Mouse (Mus musculus) forebrain, embryonic 12.5 days (tissue): Measurements from ENCODE around the gene Tbc1d9b. TPM values are rescaled to one million over a fixed set of nuclear protein-coding genes. Genes with fewer than 3 reads are reported as not detected.

Experiments
- ATAC-seq: fragments of 200-750 bp; cut with Nextera tagmentation; 2 replicates; pipeline ENCODE4 v1.8.0; 2017; ENCODE audit warnings: moderate TSS enrichment; ENCODE audit not compliant: low FRiP score
- H3K27ac ChIP-seq: fragments of 300-500 bp; sonication (generic); 2 replicates; pipeline ENCODE4 v1.5.1; 2016; ENCODE audit warnings: mild to moderate bottlenecking
- H3K27me3 ChIP-seq: fragments of 300-500 bp; sonication (generic); 2 replicates; pipeline ENCODE4 v1.6.1; 2016; ENCODE audit warnings: mild to moderate bottlenecking
- H3K36me3 ChIP-seq: fragments of 300-500 bp; sonication (generic); replicated peaks from 2 replicates; pipeline ENCODE4 v1.6.1; 2016; ENCODE audit warnings: mild to moderate bottlenecking
- H3K4me1 ChIP-seq: fragments of 300-500 bp; sonication (generic); 2 replicates; pipeline ENCODE4 v1.6.1; 2016
- H3K4me2 ChIP-seq: fragments of 300-500 bp; sonication (generic); 2 replicates; pipeline ENCODE4 v1.6.1; 2016; ENCODE audit warnings: mild to moderate bottlenecking, moderate library complexity
- H3K4me3 ChIP-seq: fragments of 300-500 bp; sonication (generic); replicated peaks from 2 replicates; pipeline ENCODE4 v1.5.1; 2016; ENCODE audit warnings: mild to moderate bottlenecking
- H3K9ac ChIP-seq: fragments of 300-500 bp; sonication (generic); 2 replicates; pipeline ENCODE4 v1.6.1; 2016; ENCODE audit warnings: mild to moderate bottlenecking
- H3K9me3 ChIP-seq: fragments of 300-500 bp; sonication (generic); 2 replicates; pipeline ENCODE4 v1.6.1; 2016
- WGBS: fragments of 180-500 bp; shearing (Covaris S2); methylation state at CpG from one replicate; pipeline ENCODE4 v1.1.7; 2016; 5-methylcytosine and 5-hydroxymethylcytosine counted together
- polyA plus RNA-seq: library from polyadenylated mRNA; unstranded; fragments of >200 nt; fragmentation: Nextera tagmentation; extraction: Ambion mirVana; gene quantifications from 2 replicates; pipeline ENCODE4 v1.2.1, GENCODE M21; 2016

The Tbc1d9b gene
- polyA plus RNA-seq, 1 experiment from 2014 or later = 38.3 TPM

DNA sequence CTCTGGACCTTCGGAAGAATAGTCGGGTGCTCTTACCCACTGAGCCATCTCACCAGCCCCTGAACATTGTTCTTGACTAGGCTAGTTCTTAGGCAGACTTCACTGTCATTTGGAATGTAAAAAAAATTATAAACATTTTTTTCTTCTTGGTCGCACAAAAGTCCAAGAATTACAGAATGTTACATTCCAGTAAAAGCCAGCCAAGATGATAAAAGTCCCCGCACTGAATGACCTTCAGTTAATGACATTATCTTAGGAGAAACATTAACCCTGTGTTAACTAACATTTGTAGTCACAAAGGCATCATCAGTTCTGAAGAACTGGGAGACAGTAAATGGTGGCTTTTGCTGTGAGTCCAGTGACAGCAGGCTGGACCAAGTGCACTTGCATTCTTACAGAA, 59.2 kb downstream of the Tbc1d9b start:
- Histone ChIP-seq H3K9me3 (no peaks in the 10 kb centered on the region), H3K4me1 (no peaks in the 10 kb centered on the region), H3K27me3 (no peaks in the 10 kb centered on the region), H3K36me3 (0 out of 2 replicates have a peak, but pooled peaks cover 3% of the 10 kb centered on the region), H3K27ac (no peak overlapping the region), H3K4me3 (no peak overlapping the region), H3K9ac (no peak overlapping the region), H3K4me2 (no peak overlapping the region)
- WGBS = 96% methylated on average over 4 of the region's 4 CpGs
- ATAC-seq = no peak

DNA sequence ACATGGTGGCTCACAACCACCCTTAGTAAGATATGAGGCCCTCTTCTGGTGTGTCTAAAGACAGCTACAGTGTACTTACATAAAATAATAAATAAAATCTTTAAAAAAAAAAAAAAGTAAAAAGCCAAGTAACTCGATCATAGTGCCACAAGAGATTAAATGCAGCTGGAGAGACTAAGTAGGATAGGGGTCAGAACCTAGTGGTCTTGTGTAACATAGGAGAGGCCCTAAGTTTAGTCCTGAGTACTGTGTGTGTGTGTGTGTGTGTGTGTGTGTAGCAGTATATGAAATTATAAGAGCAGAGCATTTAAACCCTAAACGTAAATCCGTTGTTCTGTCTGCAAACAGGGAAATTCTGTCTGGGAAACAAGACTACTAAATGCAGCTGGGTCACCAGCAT, 61.1 kb downstream of the Tbc1d9b start:
- no peaks in the 10 kb centered on the region for H3K9me3 ChIP-seq
- H3K4me1 ChIP-seq = no peaks in the 10 kb centered on the region
- no peak overlapping the region for H3K4me3 ChIP-seq
- 93% methylated on average over 3 of the region's 3 CpGs for WGBS
- no peaks in the 10 kb centered on the region for H3K27me3 ChIP-seq
- ATAC-seq = no peak
- H3K4me2 ChIP-seq = no peak overlapping the region
- peaks cover 12% of the 10 kb centered on the region for H3K36me3 ChIP-seq
- H3K9ac ChIP-seq = no peak overlapping the region
- H3K27ac ChIP-seq = no peak overlapping the region

DNA sequence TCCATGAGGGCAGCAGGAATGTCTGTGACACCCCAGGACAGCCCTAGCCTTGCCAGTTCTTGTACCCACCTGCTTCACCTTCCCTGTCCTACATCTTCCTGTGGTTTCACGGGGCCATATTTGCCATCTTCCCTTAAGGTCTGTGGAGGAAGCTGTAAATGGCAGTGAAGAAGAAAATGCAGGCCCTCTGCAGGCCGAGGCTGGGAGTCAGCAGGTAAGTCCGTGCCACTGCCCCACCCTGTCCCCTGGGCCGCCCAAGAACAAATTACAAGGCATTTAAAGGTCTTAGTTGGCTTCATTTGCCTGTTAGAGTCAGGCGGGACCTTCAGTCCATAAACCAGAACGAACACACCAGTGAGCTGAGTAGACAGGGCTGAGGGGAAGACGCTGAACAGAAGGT, 62.9 kb downstream of the Tbc1d9b start:
- H3K4me3 ChIP-seq = no peak overlapping the region
- no peak overlapping the region for H3K27ac ChIP-seq
- no peaks in the 10 kb centered on the region for H3K27me3 ChIP-seq
- H3K9ac ChIP-seq = no peak overlapping the region
- peaks cover 28% of the 10 kb centered on the region for H3K36me3 ChIP-seq
- WGBS = 80% methylated on average over 7 of the region's 7 CpGs
- no peaks in the 10 kb centered on the region for H3K4me1 ChIP-seq
- no peak for ATAC-seq
- H3K4me2 ChIP-seq = no peak overlapping the region
- no peaks in the 10 kb centered on the region for H3K9me3 ChIP-seq

GRCm38 (mm10) chr11:50194793-50195192, 63.6 kb downstream of the Tbc1d9b start:
- Histone ChIP-seq H3K9me3 (no peaks in the 10 kb centered on the region), H3K27me3 (no peaks in the 10 kb centered on the region), H3K4me2 (no peak overlapping the region), H3K4me1 (no peaks in the 10 kb centered on the region), H3K4me3 (no peak overlapping the region), H3K9ac (no peak overlapping the region), H3K36me3 (peaks cover 35% of the 10 kb centered on the region), H3K27ac (no peak overlapping the region)
- no peak for ATAC-seq
- 85% methylated on average over 4 of the region's 4 CpGs for WGBS

GRCm38 (mm10) chr11:50197500-50197899, 66.3 kb downstream of the Tbc1d9b start:
- Histone ChIP-seq H3K9me3 (no peaks in the 10 kb centered on the region), H3K4me1 (no peaks in the 10 kb centered on the region), H3K27ac (no peak overlapping the region), H3K27me3 (no peaks in the 10 kb centered on the region), H3K4me2 (no peak overlapping the region), H3K36me3 (peaks cover 62% of the 10 kb centered on the region), H3K9ac (no peak overlapping the region), H3K4me3 (no peak overlapping the region)
- ATAC-seq = no peak
- 96% methylated on average over 4 of the region's 4 CpGs for WGBS

GRCm38 (mm10) chr11:50198219-50198846, 67.1 kb downstream of the Tbc1d9b start:
- Histone ChIP-seq H3K27me3 (no peaks in the 10 kb centered on the region), H3K36me3 (peaks cover 68% of the 10 kb centered on the region), H3K9me3 (no peaks in the 10 kb centered on the region), H3K4me3 (no peak overlapping the region), H3K4me1 (no peaks in the 10 kb centered on the region), H3K4me2 (no peak overlapping the region), H3K9ac (no peak overlapping the region), H3K27ac (no peak overlapping the region)
- 94% methylated on average over 4 of the region's 5 CpGs for WGBS
- ATAC-seq = no peak

DNA sequence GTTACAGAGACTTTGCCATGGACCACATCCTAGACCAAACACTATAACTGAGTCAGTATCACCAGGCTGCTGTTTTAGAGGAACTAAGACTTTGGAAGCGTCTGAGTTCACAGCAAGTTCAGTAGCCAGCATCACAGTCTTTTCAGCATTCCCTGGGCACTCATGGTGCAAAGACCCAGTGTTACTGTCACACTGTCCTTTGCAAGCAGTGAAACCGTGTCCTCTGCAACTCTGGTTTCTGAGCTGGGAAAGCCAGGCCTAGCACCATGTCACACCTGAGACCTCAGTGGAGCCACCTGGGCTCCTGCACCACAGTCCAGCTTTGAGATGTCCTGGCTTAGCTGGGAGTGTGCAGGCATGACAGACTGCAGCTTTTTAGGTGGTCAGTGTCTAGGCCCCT, 67.7 kb downstream of the Tbc1d9b start:
- H3K9ac ChIP-seq = no peak overlapping the region
- no peak for ATAC-seq
- no peak overlapping the region for H3K27ac ChIP-seq
- WGBS = 92% methylated on average over 2 of the region's 2 CpGs
- no peak overlapping the region for H3K4me2 ChIP-seq
- H3K4me3 ChIP-seq = no peak overlapping the region
- no peaks in the 10 kb centered on the region for H3K4me1 ChIP-seq
- H3K27me3 ChIP-seq = no peaks in the 10 kb centered on the region
- H3K9me3 ChIP-seq = no peaks in the 10 kb centered on the region
- H3K36me3 ChIP-seq = peaks cover 72% of the 10 kb centered on the region

GRCm38 (mm10) chr11:50200613-50201012, 69.4 kb downstream of the Tbc1d9b start:
- Histone ChIP-seq H3K9me3 (no peaks in the 10 kb centered on the region), H3K27ac (no peak overlapping the region), H3K4me2 (no peak overlapping the region), H3K4me3 (no peak overlapping the region), H3K36me3 (peaks cover 89% of the 10 kb centered on the region), H3K9ac (no peak overlapping the region), H3K27me3 (no peaks in the 10 kb centered on the region), H3K4me1 (no peaks in the 10 kb centered on the region)
- no peak for ATAC-seq
- 92% methylated on average over 8 of the region's 8 CpGs for WGBS

DNA sequence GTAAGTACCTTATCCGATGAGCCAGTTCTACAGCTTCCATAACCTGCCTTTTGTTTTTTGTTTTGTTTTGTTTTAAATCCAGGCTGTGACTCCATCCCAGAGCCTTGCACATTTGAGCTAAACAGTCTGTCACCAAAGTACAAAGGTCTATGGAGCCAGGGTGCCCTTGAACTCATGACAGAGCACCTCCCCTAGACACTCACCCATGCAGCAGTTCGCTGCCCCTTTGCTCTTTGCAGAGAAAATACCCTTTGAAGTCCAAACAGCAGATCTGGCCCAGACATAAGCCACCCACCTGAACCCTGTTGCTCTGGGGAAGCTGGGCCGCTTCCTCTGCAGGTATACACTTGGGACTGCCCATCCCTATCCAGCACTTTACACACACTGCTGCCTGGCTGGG, 70.4 kb downstream of the Tbc1d9b start:
- Histone ChIP-seq H3K4me2 (no peak overlapping the region), H3K27ac (no peak overlapping the region), H3K4me1 (no peaks in the 10 kb centered on the region), H3K9ac (no peak overlapping the region), H3K4me3 (no peak overlapping the region), H3K9me3 (no peaks in the 10 kb centered on the region), H3K27me3 (no peaks in the 10 kb centered on the region), H3K36me3 (peaks cover 93% of the 10 kb centered on the region)
- no peak for ATAC-seq
- WGBS = 93% methylated on average over 3 of the region's 3 CpGs

DNA sequence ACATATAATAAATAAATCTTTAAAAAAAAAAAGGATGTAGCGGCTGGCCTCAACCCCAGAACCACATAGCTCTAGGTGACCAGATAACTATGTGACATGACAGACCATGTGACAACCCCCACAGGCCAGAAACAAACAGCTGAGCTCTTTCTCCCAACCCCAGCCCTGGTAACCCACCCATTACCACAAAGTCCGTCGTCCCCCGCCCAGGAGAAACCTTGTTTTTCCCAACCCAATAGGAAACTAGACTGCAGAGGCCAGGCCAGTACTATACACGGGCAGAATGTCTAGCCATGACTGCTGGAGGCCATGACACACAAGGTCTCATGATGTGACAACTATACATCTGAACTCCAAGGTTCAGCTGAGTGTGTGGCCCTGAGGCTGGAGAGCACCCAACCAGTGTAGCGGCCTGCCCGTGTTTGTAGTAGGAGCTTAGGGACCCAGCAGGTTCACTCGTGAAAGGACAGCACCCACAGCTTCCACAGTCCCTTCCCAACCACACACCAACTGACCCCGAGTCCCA, 72.2 kb downstream of the Tbc1d9b start:
- Histone ChIP-seq H3K9ac (no peak overlapping the region), H3K9me3 (no peaks in the 10 kb centered on the region), H3K4me2 (no peak overlapping the region), H3K27ac (no peak overlapping the region), H3K27me3 (no peaks in the 10 kb centered on the region), H3K4me1 (no peaks in the 10 kb centered on the region; the same call in 1 of the 2 replicates), H3K4me3 (no peak overlapping the region), H3K36me3 (peaks cover 89% of the 10 kb centered on the region)
- no peak for ATAC-seq
- WGBS = 90% methylated on average over 9 of the region's 9 CpGs

- Histone ChIP-seq H3K9me3 (no peaks in the 10 kb centered on the region), H3K4me3 (no peak overlapping the region)
Observed at GRCm38 (mm10) chr11:50205434-50205833, 74.2 kb downstream of the Tbc1d9b start.

DNA sequence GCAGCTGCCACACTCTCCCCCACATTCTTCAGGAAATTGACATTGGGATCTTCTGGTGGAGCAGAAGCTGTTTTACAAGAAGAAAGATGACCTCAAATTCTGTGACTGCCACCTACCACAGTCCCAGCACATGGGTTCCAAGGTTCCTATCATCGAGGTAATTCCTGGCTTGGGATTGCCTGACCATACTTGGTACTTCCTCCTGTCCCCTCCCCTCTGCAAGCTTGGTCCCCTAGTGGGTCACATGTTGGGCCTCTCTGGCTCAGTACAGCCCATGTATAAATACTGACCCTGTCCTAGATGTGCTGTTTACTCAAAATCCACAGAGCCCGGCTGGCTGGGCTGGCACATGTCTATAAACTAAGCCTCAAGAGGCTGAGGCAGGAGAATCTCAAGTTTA, 74.8 kb downstream of the Tbc1d9b start:
- Histone ChIP-seq H3K27ac (no peak overlapping the region), H3K9ac (no peak overlapping the region), H3K4me3 (no peak overlapping the region), H3K4me2 (no peak overlapping the region), H3K9me3 (no peaks in the 10 kb centered on the region), H3K36me3 (peaks cover 65% of the 10 kb centered on the region), H3K4me1 (peaks cover 11% of the 10 kb centered on the region), H3K27me3 (no peaks in the 10 kb centered on the region)
- 85% methylated on average over 2 of the region's 2 CpGs for WGBS
- ATAC-seq = no peak

More at GRCm38 (mm10) chr11:50205434-50205833, 74.2 kb downstream of the Tbc1d9b start:
- Histone ChIP-seq H3K27ac (no peak overlapping the region), H3K9ac (no peak overlapping the region), H3K27me3 (no peaks in the 10 kb centered on the region), H3K4me2 (no peak overlapping the region), H3K4me1 (peaks cover 9% of the 10 kb centered on the region), H3K36me3 (peaks cover 71% of the 10 kb centered on the region)
- WGBS = 93% methylated on average over 3 of the region's 3 CpGs
- no peak for ATAC-seq

DNA sequence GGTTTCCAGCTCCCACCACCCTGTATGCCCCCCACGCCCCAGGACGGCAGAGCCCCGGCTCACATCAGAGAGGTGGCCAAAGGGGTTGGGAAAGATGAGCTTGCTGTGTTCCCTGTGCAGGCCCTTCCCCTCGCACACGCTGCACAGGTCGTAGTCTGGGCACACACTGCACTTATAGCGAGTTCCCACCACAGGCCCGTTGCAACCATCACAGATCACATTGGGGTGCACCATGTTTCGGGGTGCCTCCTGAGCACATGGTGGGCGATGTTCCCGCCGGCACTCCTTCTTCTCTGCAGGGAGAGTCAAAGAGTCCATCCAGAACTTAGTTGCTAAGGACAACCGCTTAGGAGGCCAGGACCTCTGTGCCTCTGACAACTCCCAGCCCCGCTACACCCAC, 76.1 kb downstream of the Tbc1d9b start:
- Histone ChIP-seq H3K4me2 (no peak overlapping the region), H3K4me1 (peaks cover 13% of the 10 kb centered on the region), H3K4me3 (no peak overlapping the region), H3K27ac (no peak overlapping the region), H3K27me3 (no peaks in the 10 kb centered on the region), H3K36me3 (peaks cover 52% of the 10 kb centered on the region), H3K9ac (no peak overlapping the region), H3K9me3 (no peaks in the 10 kb centered on the region)
- no peak for ATAC-seq
- WGBS = 97% methylated on average over 14 of the region's 14 CpGs
